Mouse (Mus musculus): ENCODE measurements around the gene Zbtb48.

- TF ChIP-seq CTCF (IDR thresholded peaks at IDR 0.05; ENCODE audit: control insufficient read depth, insufficient read depth, insufficient read length), result no peak
- TF ChIP-seq MYOG (IDR thresholded peaks at IDR 0.05; ENCODE audit: control insufficient read depth, extremely low read depth, insufficient read length), result no peak
- TF ChIP-seq USF1 (IDR thresholded peaks at IDR 0.05; ENCODE audit: low read depth), result no peak
- TF ChIP-seq CEBPB (IDR thresholded peaks at IDR 0.05; ENCODE audit: low read depth), result no peak
- TF ChIP-seq MAX (IDR thresholded peaks at IDR 0.05), result no peak
These were observed 40.8 kb upstream of the Zbtb48 start for GRCm38 (mm10) chr4:152068166-152068724.

Measured in C2C12 (cell line).